Mouse (Mus musculus) yolk sac, embryonic 10.5 days (tissue): Measurements from ENCODE around the gene Bcl2.
"Not testable (repeated sequence)": the region's sequence is repeated elsewhere in the genome, so short reads cannot be mapped to it uniquely, and the experiment has no call there.

Source experiments
- DNase-seq: peaks from one replicate; pipeline ENCODE4 v3.0.0-alpha.2; 2017; ENCODE audit warnings: low spot score

Bcl2 gene

GRCm38 (mm10) chr1:106553846-106554802 is 159.9 kb downstream of the Bcl2 start:
- DNase-seq, result no peak

- no peak for DNase-seq
These were observed 161.2 kb downstream of the Bcl2 start for GRCm38 (mm10) chr1:106552856-106553255.

- DNase-seq, result no peak
These were observed 163.5 kb downstream of the Bcl2 start for GRCm38 (mm10) chr1:106550580-106550979.

- DNase-seq, result no peak
These were observed 165.0 kb downstream of the Bcl2 start for GRCm38 (mm10) chr1:106549025-106549424.

GRCm38 (mm10) chr1:106544817-106545612 is 169.1 kb downstream of the Bcl2 start:
- no peak for DNase-seq

- DNase-seq, result no peak
These were observed 171.3 kb downstream of the Bcl2 start for GRCm38 (mm10) chr1:106542731-106543130.

- DNase-seq, result no peak
These were observed 172.2 kb downstream of the Bcl2 start for GRCm38 (mm10) chr1:106541851-106542250.

- no peak for DNase-seq
These were observed 173.9 kb downstream of the Bcl2 start for GRCm38 (mm10) chr1:106540130-106540529.

GRCm38 (mm10) chr1:106539029-106539428 is 175.0 kb downstream of the Bcl2 start:
- no peak for DNase-seq

- DNase-seq, result not testable (repeated sequence)
These were observed 179.2 kb downstream of the Bcl2 start for GRCm38 (mm10) chr1:106534835-106535234.

- no peak for DNase-seq
These were observed 184.5 kb downstream of the Bcl2 start for GRCm38 (mm10) chr1:106529570-106529969.

GRCm38 (mm10) chr1:106527537-106527936 is 186.5 kb downstream of the Bcl2 start:
- no peak for DNase-seq

GRCm38 (mm10) chr1:106526751-106527150 is 187.3 kb downstream of the Bcl2 start:
- no peak for DNase-seq

GRCm38 (mm10) chr1:106526112-106526511 is 188.0 kb downstream of the Bcl2 start:
- no peak for DNase-seq

- no peak for DNase-seq
These were observed 190.3 kb downstream of the Bcl2 start for GRCm38 (mm10) chr1:106523741-106524140.

- DNase-seq, result no peak
These were observed 191.1 kb downstream of the Bcl2 start for GRCm38 (mm10) chr1:106523009-106523408.

GRCm38 (mm10) chr1:106517591-106518177 is 196.4 kb downstream of the Bcl2 start:
- no peak for DNase-seq

GRCm38 (mm10) chr1:106517099-106517498 is 197.0 kb downstream of the Bcl2 start:
- DNase-seq, result no peak

- no peak for DNase-seq
These were observed 198.5 kb downstream of the Bcl2 start for GRCm38 (mm10) chr1:106515611-106516010.

GRCm38 (mm10) chr1:106513890-106514643 is 200.0 kb downstream of the Bcl2 start:
- no peak for DNase-seq

GRCm38 (mm10) chr1:106513481-106513880 is 200.6 kb downstream of the Bcl2 start:
- no peak for DNase-seq

- DNase-seq, result peak; percentile 20
These were observed 202.5 kb downstream of the Bcl2 start for GRCm38 (mm10) chr1:106511593-106511992.
